Mouse (Mus musculus) midbrain, embryonic 12.5 days (tissue): ENCODE measurements around the gene Grk2. TPM values are rescaled to one million over a fixed set of nuclear protein-coding genes. Genes with fewer than 3 reads are reported as not detected.

Experiments used
- microRNA-seq: library from miRNA; unstranded; fragments of <30 nt; microRNA quantifications from one replicate; pipeline ENCODE4, GENCODE M21; 2017
- polyA plus RNA-seq: library from polyadenylated mRNA; unstranded; fragments of >200 nt; fragmentation: Nextera tagmentation; extraction: Ambion mirVana; gene quantifications from 2 replicates; pipeline ENCODE4 v1.2.1, GENCODE M21; 2016

The Grk2 gene
- polyA plus RNA-seq, 1 experiment from 2014 or later = 19.3 TPM

Small RNA genes lying within 50 kb of the gene (microRNA-seq; reads per million reads assigned to microRNA genes)
- gene Mir6985 = 0.70 reads per million

Other genes starting within 250 kb of the Grk2 start
- not detected in 2 replicates for gene Gstp3, start 246.7 kb downstream of the Grk2 start, polyA plus RNA-seq
- gene Cabp2, start 224.6 kb downstream of the Grk2 start, polyA plus RNA-seq = not detected in 2 replicates
- gene Cdk2ap2, start 209.0 kb downstream of the Grk2 start, polyA plus RNA-seq = 66.7 and 68.0 TPM in 2 replicates
- 27.2 and 29.0 TPM in 2 replicates for gene Pitpnm1, start 206.2 kb downstream of the Grk2 start, polyA plus RNA-seq
- 59.5 and 63.6 TPM in 2 replicates for gene Aip, start 180.4 kb downstream of the Grk2 start, polyA plus RNA-seq
- not detected in 2 replicates for gene Gpr152, start 166.4 kb downstream of the Grk2 start, polyA plus RNA-seq
- gene Cabp4, start 162.2 kb downstream of the Grk2 start, polyA plus RNA-seq = 0.12 and 0.14 TPM in 2 replicates
- 121 and 133 TPM in 2 replicates for gene Coro1b, start 157.6 kb downstream of the Grk2 start, polyA plus RNA-seq
- 0.42 and 0.71 TPM in 2 replicates for gene Ptprcap, start 152.6 kb downstream of the Grk2 start, polyA plus RNA-seq
- 62.8 and 63.3 TPM in 2 replicates for gene Rps6kb2, start 142.9 kb downstream of the Grk2 start, polyA plus RNA-seq
- 3.8 and 4.2 TPM in 2 replicates for gene Carns1, start 130.7 kb downstream of the Grk2 start, polyA plus RNA-seq
- 0.73 and 0.86 TPM in 2 replicates for gene Tbc1d10c, start 114.9 kb downstream of the Grk2 start, polyA plus RNA-seq
- 709 and 733 TPM in 2 replicates for gene Ppp1ca, start 114.2 kb downstream of the Grk2 start, polyA plus RNA-seq
- 35.0 and 41.5 TPM in 2 replicates for gene Rad9a, start 104.6 kb downstream of the Grk2 start, polyA plus RNA-seq
- gene Clcf1, start 92.0 kb downstream of the Grk2 start, polyA plus RNA-seq = 0.48 and 0.94 TPM in 2 replicates
- gene AC109138.7, start 91.9 kb downstream of the Grk2 start, polyA plus RNA-seq = not detected in 2 replicates
- gene Pold4, start 74.3 kb downstream of the Grk2 start, polyA plus RNA-seq = 15.2 and 16.1 TPM in 2 replicates
- gene Ssh3, start 37.0 kb downstream of the Grk2 start, polyA plus RNA-seq = 6.0 and 7.5 TPM in 2 replicates
- 17.6 and 18.9 TPM in 2 replicates for gene Ankrd13d, start 23.1 kb downstream of the Grk2 start, polyA plus RNA-seq
- gene Kdm2a, start 92.1 kb upstream of the Grk2 start, polyA plus RNA-seq = 58.0 and 63.2 TPM in 2 replicates
- gene Rhod, start 133.2 kb upstream of the Grk2 start, polyA plus RNA-seq = 6.7 and 10.3 TPM in 2 replicates
- 1.5 and 1.9 TPM in 2 replicates for gene Syt12, start 171.2 kb upstream of the Grk2 start, polyA plus RNA-seq
- not detected in 2 replicates for gene 2010003K11Rik, start 192.4 kb upstream of the Grk2 start, polyA plus RNA-seq
- 22.4 and 24.5 TPM in 2 replicates for gene Pcx, start 204.2 kb upstream of the Grk2 start, polyA plus RNA-seq